Mouse (Mus musculus): ENCODE measurements at regions not wholly inside any gene's neighbourhood (a gene's known extent, or its start where the extent isn't known, plus 50 kb on each side); places are given as distances from the start of the nearest gene placed in this dataset.

DNA sequence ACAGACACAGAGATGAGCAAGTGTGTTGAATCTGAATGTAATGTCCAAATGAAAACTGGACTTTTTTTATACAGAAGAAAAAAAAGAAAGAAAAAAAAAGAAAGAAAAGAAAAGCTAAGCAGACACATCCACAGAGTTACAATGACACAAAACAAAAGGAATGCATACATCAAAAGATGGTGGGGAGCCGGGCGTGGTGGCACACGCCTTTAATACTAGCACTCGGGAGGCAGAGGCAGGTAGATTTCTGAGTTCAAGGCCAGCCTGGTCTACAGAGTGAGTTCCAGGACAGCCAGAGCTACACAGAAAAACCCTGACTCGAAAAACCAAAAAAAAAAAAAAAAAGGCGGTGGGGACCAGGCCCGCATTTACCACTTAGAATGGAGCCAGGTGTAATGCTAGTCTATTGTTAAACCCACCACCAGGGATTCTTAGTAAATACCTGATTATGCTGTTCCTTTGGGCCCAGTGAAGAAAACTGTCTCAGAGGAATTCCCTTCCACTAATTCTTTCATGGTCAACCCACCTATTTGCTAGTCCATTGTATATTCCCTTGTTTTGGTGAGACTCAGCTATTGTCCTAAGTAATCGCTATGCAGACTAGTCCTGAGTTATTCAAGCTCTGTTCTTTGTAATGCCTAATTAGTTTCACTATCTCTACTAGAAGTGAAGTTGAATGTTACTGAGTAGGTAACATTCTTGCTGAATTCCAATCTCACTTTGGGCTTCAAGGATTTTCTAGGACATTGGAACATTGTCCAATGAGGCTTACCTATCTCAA lies 99.0 kb upstream of the Cdh9 start:
- Histone ChIP-seq H3K4me3 (ENCODE audit: insufficient read depth in 1 of 2, low read depth in 2 of 2, low read length in 2 of 2) (no peak overlapping the region), H3K4me2 (ENCODE audit: low read depth) (no peak overlapping the region), H3K27me3 (ENCODE audit: control insufficient read depth, insufficient read depth, low read length) (no peaks in the 10 kb centered on the region), H3K9me3 (ENCODE audit: control insufficient read depth, low read length) (no peaks in the 10 kb centered on the region), H3K27ac (no peak overlapping the region), H3K4me1 (replicated peaks; ENCODE audit: control insufficient read depth in 2 of 2, insufficient read depth in 2 of 2, low read length in 1 of 2) (no peaks in the 10 kb centered on the region), H3K36me3 (replicated peaks; ENCODE audit: control insufficient read depth, insufficient read depth, low read depth) (no peaks in the 10 kb centered on the region), H3K9ac (replicated peaks) (no peak overlapping the region)
- TF ChIP-seq EP300 (IDR thresholded peaks at IDR 0.05; ENCODE audit: low read depth) (no peak), CTCF (IDR thresholded peaks at IDR 0.05; ENCODE audit: low read depth) (no peak)
- WGBS (ENCODE audit: insufficient replicate concordance) = 62% methylated on average over 7 of the region's 8 CpGs
- ATAC-seq (ENCODE audit: insufficient read depth) (no peak), DNase-seq (ENCODE audit: low read depth in 3 of 3, low spot score in 3 of 3) (no peak)

DNA sequence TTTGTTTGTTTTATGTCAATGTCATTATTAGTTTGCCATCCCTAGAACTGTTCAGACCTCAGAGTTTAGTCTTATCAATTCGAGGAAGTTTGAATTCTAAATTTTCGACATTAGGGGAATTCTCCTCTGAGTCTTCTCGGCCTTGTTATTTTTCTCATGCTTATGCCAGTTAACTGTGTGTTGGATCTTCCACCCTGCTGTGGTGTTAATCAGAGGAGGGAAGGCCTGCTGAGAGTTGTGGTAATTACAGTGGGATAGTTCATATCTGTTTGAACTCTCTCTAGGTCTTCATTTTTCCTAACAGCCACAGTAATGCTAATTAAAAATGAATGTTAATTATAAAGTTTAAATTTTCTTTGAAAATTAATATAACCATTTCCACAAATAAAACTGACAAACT lies 88.9 kb upstream of the Cdh9 start:
- Histone ChIP-seq H3K27me3 (ENCODE audit: control insufficient read depth, insufficient read depth, low read length) (no peaks in the 10 kb centered on the region), H3K9me3 (ENCODE audit: control insufficient read depth, low read length) (no peaks in the 10 kb centered on the region), H3K36me3 (replicated peaks; ENCODE audit: control insufficient read depth, insufficient read depth, low read depth) (no peaks in the 10 kb centered on the region), H3K9ac (replicated peaks) (no peak overlapping the region), H3K27ac (no peak overlapping the region), H3K4me1 (replicated peaks; ENCODE audit: control insufficient read depth in 2 of 2, insufficient read depth in 2 of 2, low read length in 1 of 2) (no peaks in the 10 kb centered on the region), H3K4me2 (ENCODE audit: low read depth) (no peak overlapping the region), H3K4me3 (ENCODE audit: insufficient read depth in 1 of 2, low read depth in 2 of 2, low read length in 2 of 2) (no peak overlapping the region)
- TF ChIP-seq EP300 (IDR thresholded peaks at IDR 0.05; ENCODE audit: low read depth) (no peak), CTCF (IDR thresholded peaks at IDR 0.05; ENCODE audit: low read depth) (no peak)
- 37% methylated on average over 3 of the region's 3 CpGs for WGBS (ENCODE audit: insufficient replicate concordance)
- ATAC-seq (ENCODE audit: insufficient read depth) (no peak), DNase-seq (ENCODE audit: low read depth in 3 of 3, low spot score in 3 of 3) (no peak)

- no peak for ATAC-seq (ENCODE audit: insufficient read depth)
- H3K9me3 ChIP-seq (ENCODE audit: control insufficient read depth, low read length) = no peaks in the 10 kb centered on the region
- H3K4me2 ChIP-seq (ENCODE audit: low read depth) = no peak overlapping the region
- no peaks in the 10 kb centered on the region for H3K27me3 ChIP-seq (ENCODE audit: control insufficient read depth, insufficient read depth, low read length)
- no peak overlapping the region for H3K27ac ChIP-seq
- no peak overlapping the region for H3K9ac ChIP-seq (replicated peaks)
- 56% methylated on average over 3 of the region's 3 CpGs for WGBS (ENCODE audit: insufficient replicate concordance)
- TF ChIP-seq EP300 (IDR thresholded peaks at IDR 0.05; ENCODE audit: low read depth) (no peak), CTCF (IDR thresholded peaks at IDR 0.05; ENCODE audit: low read depth) (no peak)
- no peaks in the 10 kb centered on the region for H3K4me1 ChIP-seq (replicated peaks; ENCODE audit: control insufficient read depth in 2 of 2, insufficient read depth in 2 of 2, low read length in 1 of 2)
- H3K4me3 ChIP-seq (ENCODE audit: insufficient read depth in 1 of 2, low read depth in 2 of 2, low read length in 2 of 2) = no peak overlapping the region
- no peaks in the 10 kb centered on the region for H3K36me3 ChIP-seq (replicated peaks; ENCODE audit: control insufficient read depth, insufficient read depth, low read depth)
- no peak for DNase-seq (ENCODE audit: low read depth in 3 of 3, low spot score in 3 of 3)
Measured at GRCm38 (mm10) chr15:16652934-16653669, 75.5 kb upstream of the Cdh9 start.

DNA sequence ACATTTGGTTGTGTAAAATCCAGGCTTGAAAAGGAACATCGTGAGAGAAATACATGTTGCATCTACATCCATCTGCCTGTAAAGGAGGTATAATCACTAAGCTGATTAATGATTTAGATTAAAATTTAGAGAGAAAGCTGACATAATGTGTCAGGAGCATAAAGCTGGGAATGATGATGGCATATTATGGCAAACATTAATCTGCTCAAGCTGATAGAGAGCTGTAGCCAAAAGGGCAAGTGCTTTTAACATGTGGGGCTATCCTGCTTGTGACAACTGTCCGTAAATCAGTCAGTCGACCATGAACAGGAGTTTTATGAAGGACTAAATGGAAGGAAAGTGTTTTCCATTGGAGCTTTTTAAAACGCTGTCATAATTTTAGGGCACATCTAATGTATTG lies 74.9 kb upstream of the Cdh9 start:
- H3K4me2 ChIP-seq (ENCODE audit: low read depth) = no peak overlapping the region

DNA sequence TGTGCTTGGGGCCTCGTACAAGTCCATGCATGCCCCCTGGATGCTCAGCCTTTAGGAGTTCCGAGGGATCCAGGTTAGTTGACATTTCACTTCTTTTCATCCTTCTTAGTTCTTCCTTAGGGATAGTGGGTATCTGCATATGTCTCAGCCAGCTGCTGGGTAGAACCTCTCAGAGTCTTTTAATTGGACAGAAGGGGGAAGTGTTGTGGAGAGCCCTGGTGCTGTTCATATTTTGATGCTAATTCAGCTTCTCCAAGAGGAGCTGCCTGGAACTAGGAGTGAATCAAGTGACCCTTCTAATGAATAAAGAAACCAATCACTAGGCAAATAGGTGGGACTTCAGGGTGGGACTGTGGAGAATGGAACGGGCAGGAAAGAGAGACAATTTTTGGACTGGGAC lies 67.3 kb upstream of the Cdh9 start:
- Histone ChIP-seq H3K4me2 (ENCODE audit: low read depth) (no peak overlapping the region), H3K4me1 (replicated peaks; ENCODE audit: control insufficient read depth in 2 of 2, insufficient read depth in 2 of 2, low read length in 1 of 2) (no peaks in the 10 kb centered on the region), H3K9ac (replicated peaks) (no peak overlapping the region), H3K9me3 (ENCODE audit: control insufficient read depth, low read length) (no peaks in the 10 kb centered on the region), H3K4me3 (ENCODE audit: insufficient read depth in 1 of 2, low read depth in 2 of 2, low read length in 2 of 2) (no peak overlapping the region), H3K27me3 (ENCODE audit: control insufficient read depth, insufficient read depth, low read length) (no peaks in the 10 kb centered on the region), H3K36me3 (replicated peaks; ENCODE audit: control insufficient read depth, insufficient read depth, low read depth) (no peaks in the 10 kb centered on the region), H3K27ac (no peak overlapping the region)
- no peak for ATAC-seq (ENCODE audit: insufficient read depth)
- 59% methylated on average over 3 of the region's 3 CpGs for WGBS (ENCODE audit: insufficient replicate concordance)
- DNase-seq (ENCODE audit: low read depth in 3 of 3, low spot score in 3 of 3) = no peak
- TF ChIP-seq EP300 (IDR thresholded peaks at IDR 0.05; ENCODE audit: low read depth) (no peak), CTCF (IDR thresholded peaks at IDR 0.05; ENCODE audit: low read depth) (no peak)

More for the DNA sequence above, 74.9 kb upstream of the Cdh9 start:
- ATAC-seq (ENCODE audit: insufficient read depth) = no peak
- H3K9me3 ChIP-seq (ENCODE audit: control insufficient read depth, low read length) = no peaks in the 10 kb centered on the region
- no peaks in the 10 kb centered on the region for H3K27me3 ChIP-seq (ENCODE audit: control insufficient read depth, insufficient read depth, low read length)
- no peaks in the 10 kb centered on the region for H3K36me3 ChIP-seq (replicated peaks; ENCODE audit: control insufficient read depth, insufficient read depth, low read depth)
- H3K27ac ChIP-seq = no peak overlapping the region
- no peak overlapping the region for H3K4me3 ChIP-seq (ENCODE audit: insufficient read depth in 1 of 2, low read depth in 2 of 2, low read length in 2 of 2)
- no peaks in the 10 kb centered on the region for H3K4me1 ChIP-seq (replicated peaks; ENCODE audit: control insufficient read depth in 2 of 2, insufficient read depth in 2 of 2, low read length in 1 of 2)
- H3K9ac ChIP-seq (replicated peaks) = no peak overlapping the region
- 64% methylated on average over 4 of the region's 4 CpGs for WGBS (ENCODE audit: insufficient replicate concordance)
- no peak for TF ChIP-seq EP300 (IDR thresholded peaks at IDR 0.05; ENCODE audit: low read depth)
- no peak for TF ChIP-seq CTCF (IDR thresholded peaks at IDR 0.05; ENCODE audit: low read depth)
- no peak for DNase-seq (ENCODE audit: low read depth in 3 of 3, low spot score in 3 of 3)

Data from liver, embryonic 14.5 days (tissue).